Mouse (Mus musculus): ENCODE measurements around the gene Kcnj5. TPM values are rescaled to one million over a fixed set of nuclear protein-coding genes. Genes with fewer than 3 reads are reported as not detected.

Kcnj5 gene
- polyA plus RNA-seq, 1 experiment from 2014 or later: 0.45 TPM

DNA sequence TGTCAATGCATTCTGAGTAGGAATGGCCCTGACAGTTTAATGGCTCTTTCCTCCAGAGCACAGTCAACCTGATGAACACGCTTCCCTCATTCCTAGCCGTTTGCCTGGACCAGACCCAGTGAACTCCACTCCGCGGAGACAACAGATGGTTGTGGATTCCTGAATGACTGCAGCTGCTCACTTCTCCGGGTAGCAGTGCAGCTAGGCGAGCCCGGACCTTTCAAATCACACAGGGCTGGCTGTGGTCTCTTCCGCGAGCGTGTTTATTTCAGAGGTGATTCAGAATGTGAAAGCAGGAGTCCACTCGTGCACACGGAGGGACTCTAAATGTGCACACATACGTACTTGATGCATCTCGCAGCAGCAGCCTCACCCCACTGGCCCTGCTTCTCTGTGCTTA lies 32.4 kb downstream of the Kcnj5 start:
- H3K27me3 ChIP-seq (ENCODE audit: control insufficient read depth, insufficient read depth, low read length): no peaks in the 10 kb centered on the region
- no peak overlapping the region for H3K9ac ChIP-seq (replicated peaks; ENCODE audit: low read length)
- no peaks in the 10 kb centered on the region for H3K36me3 ChIP-seq (ENCODE audit: control insufficient read depth, insufficient read depth, low read length)
- H3K4me3 ChIP-seq (replicated peaks; ENCODE audit: low read depth, low read length): no peak overlapping the region
- ATAC-seq (ENCODE audit: low FRiP score, low TSS enrichment) (no peak), DNase-seq (peak; percentile 35)
- 52% methylated on average over 14 of the region's 14 CpGs for WGBS
- no peaks in the 10 kb centered on the region for H3K4me1 ChIP-seq (ENCODE audit: control insufficient read depth, insufficient read depth, low read length)
- H3K4me2 ChIP-seq (ENCODE audit: low read length): no peak overlapping the region; the same call in 1 of the 2 replicates
- H3K9me3 ChIP-seq (ENCODE audit: control insufficient read depth, low read length): no peaks in the 10 kb centered on the region
- H3K27ac ChIP-seq (replicated peaks; ENCODE audit: low read depth, low read length): no peak overlapping the region

DNA sequence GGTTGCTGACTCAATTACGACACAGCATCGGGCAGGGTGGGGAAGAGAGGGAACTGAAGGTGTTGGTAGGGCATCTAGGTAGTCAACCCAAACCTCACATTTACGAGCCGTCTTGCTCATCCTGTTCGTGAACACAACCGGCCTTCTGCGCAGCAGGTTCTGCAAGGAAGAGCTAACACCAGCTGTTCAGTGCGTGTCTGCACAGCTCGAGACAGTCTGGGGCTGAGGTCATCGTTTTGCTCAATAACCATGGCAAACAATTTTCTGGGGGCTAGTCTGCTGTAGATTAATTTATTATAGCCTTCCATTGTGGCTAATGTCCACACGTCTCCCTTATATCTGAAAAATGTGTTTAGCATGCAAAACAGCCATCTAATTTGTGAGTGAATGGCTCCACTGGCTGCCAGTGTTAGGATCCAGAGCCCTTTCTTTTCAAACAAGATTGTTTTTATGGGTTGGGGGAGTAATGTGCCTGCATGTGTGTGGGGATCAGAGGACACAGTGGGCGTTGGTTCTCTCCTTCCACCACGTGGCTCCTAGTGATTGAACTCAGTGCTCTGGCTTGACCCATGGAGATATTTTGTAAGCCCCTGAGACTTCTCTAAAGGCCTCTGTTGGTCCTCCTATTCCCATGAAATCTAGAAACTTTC lies 41.5 kb downstream of the Kcnj5 start:
- Histone ChIP-seq H3K4me3 (replicated peaks; ENCODE audit: low read depth, low read length) (no peak overlapping the region), H3K9me3 (ENCODE audit: control insufficient read depth, low read length) (no peaks in the 10 kb centered on the region), H3K4me1 (ENCODE audit: control insufficient read depth, insufficient read depth, low read length) (no peaks in the 10 kb centered on the region), H3K36me3 (ENCODE audit: control insufficient read depth, insufficient read depth, low read length) (no peaks in the 10 kb centered on the region), H3K27me3 (ENCODE audit: control insufficient read depth, insufficient read depth, low read length) (no peaks in the 10 kb centered on the region), H3K9ac (replicated peaks; ENCODE audit: low read length) (no peak overlapping the region), H3K27ac (replicated peaks; ENCODE audit: low read depth, low read length) (no peak overlapping the region), H3K4me2 (ENCODE audit: low read length) (no peak overlapping the region)
- peak; percentile 43; the same call in 1 of the 2 replicates for ATAC-seq (ENCODE audit: low FRiP score, low TSS enrichment)
- 35% methylated on average over 13 of the region's 13 CpGs for WGBS
- peak; percentile 40 for DNase-seq

- 86% methylated on average over 9 of the region's 9 CpGs for WGBS
- ATAC-seq (ENCODE audit: low FRiP score, low TSS enrichment) (no peak), DNase-seq (no peak)
- no peaks in the 10 kb centered on the region for H3K27me3 ChIP-seq (ENCODE audit: control insufficient read depth, insufficient read depth, low read length)
- peaks cover 6% of the 10 kb centered on the region; the same call in 1 of the 2 replicates for H3K4me1 ChIP-seq (ENCODE audit: control insufficient read depth, insufficient read depth, low read length)
- H3K9me3 ChIP-seq (ENCODE audit: control insufficient read depth, low read length): no peaks in the 10 kb centered on the region
- H3K4me3 ChIP-seq (replicated peaks; ENCODE audit: low read depth, low read length): no peak overlapping the region
- H3K4me2 ChIP-seq (ENCODE audit: low read length): no peak overlapping the region
- no peak overlapping the region for H3K9ac ChIP-seq (replicated peaks; ENCODE audit: low read length)
- H3K27ac ChIP-seq (replicated peaks; ENCODE audit: low read depth, low read length): no peak overlapping the region
- no peaks in the 10 kb centered on the region for H3K36me3 ChIP-seq (ENCODE audit: control insufficient read depth, insufficient read depth, low read length)
These were observed 48.9 kb downstream of the Kcnj5 start for GRCm38 (mm10) chr9:32295061-32295800.

GRCm38 (mm10) chr9:32292686-32293085 lies 51.5 kb downstream of the Kcnj5 start:
- Histone ChIP-seq H3K4me3 (replicated peaks; ENCODE audit: low read depth, low read length) (no peak overlapping the region), H3K27me3 (ENCODE audit: control insufficient read depth, insufficient read depth, low read length) (no peaks in the 10 kb centered on the region), H3K4me1 (ENCODE audit: control insufficient read depth, insufficient read depth, low read length) (peaks cover 6% of the 10 kb centered on the region; the same call in 1 of the 2 replicates), H3K4me2 (ENCODE audit: low read length) (no peak overlapping the region), H3K36me3 (ENCODE audit: control insufficient read depth, insufficient read depth, low read length) (no peaks in the 10 kb centered on the region), H3K27ac (replicated peaks; ENCODE audit: low read depth, low read length) (peak overlapping the region; percentile 39), H3K9ac (replicated peaks; ENCODE audit: low read length) (no peak overlapping the region), H3K9me3 (ENCODE audit: control insufficient read depth, low read length) (no peaks in the 10 kb centered on the region)
- ATAC-seq (ENCODE audit: low FRiP score, low TSS enrichment) (no peak), DNase-seq (peak; percentile 55)
- 37% methylated on average over 5 of the region's 5 CpGs for WGBS

GRCm38 (mm10) chr9:32291618-32292017 lies 52.5 kb downstream of the Kcnj5 start:
- H3K9me3 ChIP-seq (ENCODE audit: control insufficient read depth, low read length): no peaks in the 10 kb centered on the region
- ATAC-seq (ENCODE audit: low FRiP score, low TSS enrichment): no peak

GRCm38 (mm10) chr9:32283591-32283990 lies 60.6 kb downstream of the Kcnj5 start:
- no peak overlapping the region for H3K27ac ChIP-seq (replicated peaks; ENCODE audit: low read depth, low read length)
- 87% methylated on average over 5 of the region's 5 CpGs for WGBS
- no peak overlapping the region for H3K4me3 ChIP-seq (replicated peaks; ENCODE audit: low read depth, low read length)
- H3K9me3 ChIP-seq (ENCODE audit: control insufficient read depth, low read length): no peaks in the 10 kb centered on the region
- no peaks in the 10 kb centered on the region for H3K4me1 ChIP-seq (ENCODE audit: control insufficient read depth, insufficient read depth, low read length)
- DNase-seq (no peak), ATAC-seq (ENCODE audit: low FRiP score, low TSS enrichment) (no peak)
- no peak overlapping the region for H3K9ac ChIP-seq (replicated peaks; ENCODE audit: low read length)
- no peaks in the 10 kb centered on the region for H3K27me3 ChIP-seq (ENCODE audit: control insufficient read depth, insufficient read depth, low read length)
- H3K36me3 ChIP-seq (ENCODE audit: control insufficient read depth, insufficient read depth, low read length): no peaks in the 10 kb centered on the region
- no peak overlapping the region for H3K4me2 ChIP-seq (ENCODE audit: low read length)

More at GRCm38 (mm10) chr9:32291618-32292017, 52.5 kb downstream of the Kcnj5 start:
- Histone ChIP-seq H3K9ac (replicated peaks; ENCODE audit: low read length) (no peak overlapping the region), H3K27me3 (ENCODE audit: control insufficient read depth, insufficient read depth, low read length) (no peaks in the 10 kb centered on the region), H3K27ac (replicated peaks; ENCODE audit: low read depth, low read length) (no peak overlapping the region), H3K4me3 (replicated peaks; ENCODE audit: low read depth, low read length) (no peak overlapping the region), H3K4me2 (ENCODE audit: low read length) (no peak overlapping the region), H3K4me1 (ENCODE audit: control insufficient read depth, insufficient read depth, low read length) (peaks cover 6% of the 10 kb centered on the region; the same call in 1 of the 2 replicates), H3K36me3 (ENCODE audit: control insufficient read depth, insufficient read depth, low read length) (no peaks in the 10 kb centered on the region)
- 72% methylated on average over 7 of the region's 7 CpGs for WGBS
- no peak for DNase-seq

- no peak overlapping the region for H3K4me3 ChIP-seq (replicated peaks; ENCODE audit: low read depth, low read length)
- ATAC-seq (ENCODE audit: low FRiP score, low TSS enrichment): no peak
- no peaks in the 10 kb centered on the region for H3K9me3 ChIP-seq (ENCODE audit: control insufficient read depth, low read length)
These were observed 63.7 kb downstream of the Kcnj5 start for GRCm38 (mm10) chr9:32280456-32280855.

GRCm38 (mm10) chr9:32279789-32280188 lies 64.4 kb downstream of the Kcnj5 start:
- Histone ChIP-seq H3K27me3 (ENCODE audit: control insufficient read depth, insufficient read depth, low read length) (no peaks in the 10 kb centered on the region), H3K36me3 (ENCODE audit: control insufficient read depth, insufficient read depth, low read length) (no peaks in the 10 kb centered on the region), H3K4me2 (ENCODE audit: low read length) (no peak overlapping the region), H3K9ac (replicated peaks; ENCODE audit: low read length) (no peak overlapping the region), H3K4me1 (ENCODE audit: control insufficient read depth, insufficient read depth, low read length) (no peaks in the 10 kb centered on the region), H3K4me3 (replicated peaks; ENCODE audit: low read depth, low read length) (no peak overlapping the region), H3K27ac (replicated peaks; ENCODE audit: low read depth, low read length) (no peak overlapping the region), H3K9me3 (ENCODE audit: control insufficient read depth, low read length) (no peaks in the 10 kb centered on the region)
- 59% methylated on average over 3 of the region's 3 CpGs for WGBS
- DNase-seq (no peak), ATAC-seq (ENCODE audit: low FRiP score, low TSS enrichment) (no peak)

More at GRCm38 (mm10) chr9:32280456-32280855, 63.7 kb downstream of the Kcnj5 start:
- no peak for DNase-seq
- Histone ChIP-seq H3K27me3 (ENCODE audit: control insufficient read depth, insufficient read depth, low read length) (no peaks in the 10 kb centered on the region), H3K4me1 (ENCODE audit: control insufficient read depth, insufficient read depth, low read length) (no peaks in the 10 kb centered on the region), H3K9ac (replicated peaks; ENCODE audit: low read length) (no peak overlapping the region), H3K27ac (replicated peaks; ENCODE audit: low read depth, low read length) (no peak overlapping the region), H3K4me2 (ENCODE audit: low read length) (no peak overlapping the region), H3K36me3 (ENCODE audit: control insufficient read depth, insufficient read depth, low read length) (no peaks in the 10 kb centered on the region)
- WGBS: 92% methylated on average over 5 of the region's 5 CpGs

DNA sequence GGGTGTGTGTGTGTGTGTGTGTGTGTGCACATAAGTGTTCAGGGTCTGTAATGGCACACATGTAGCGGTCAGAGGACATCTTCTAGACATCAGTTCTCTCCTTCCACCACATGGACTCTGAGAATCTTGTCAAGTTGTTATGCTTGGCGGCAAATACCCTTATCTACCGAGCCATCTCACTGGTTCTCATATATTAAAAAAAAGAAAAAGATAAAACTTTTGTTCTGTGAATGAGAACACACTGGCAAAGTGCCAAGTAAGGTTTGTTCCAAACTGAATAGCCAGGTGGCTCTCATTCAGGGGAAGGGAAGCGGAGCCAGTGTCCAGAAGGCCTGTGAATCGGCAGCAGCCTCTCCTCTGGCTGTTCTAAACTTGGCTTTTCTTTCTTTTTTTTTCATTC lies 66.1 kb downstream of the Kcnj5 start:
- Histone ChIP-seq H3K36me3 (ENCODE audit: control insufficient read depth, insufficient read depth, low read length) (no peaks in the 10 kb centered on the region), H3K4me1 (ENCODE audit: control insufficient read depth, insufficient read depth, low read length) (no peaks in the 10 kb centered on the region), H3K27ac (replicated peaks; ENCODE audit: low read depth, low read length) (no peak overlapping the region), H3K4me2 (ENCODE audit: low read length) (no peak overlapping the region), H3K27me3 (ENCODE audit: control insufficient read depth, insufficient read depth, low read length) (no peaks in the 10 kb centered on the region), H3K9me3 (ENCODE audit: control insufficient read depth, low read length) (no peaks in the 10 kb centered on the region), H3K9ac (replicated peaks; ENCODE audit: low read length) (no peak overlapping the region), H3K4me3 (replicated peaks; ENCODE audit: low read depth, low read length) (no peak overlapping the region)
- WGBS: 85% methylated on average over 5 of the region's 5 CpGs
- DNase-seq (no peak), ATAC-seq (ENCODE audit: low FRiP score, low TSS enrichment) (no peak)

Data from midbrain, embryonic 14.5 days (tissue).